Mouse (Mus musculus): ENCODE measurements around the gene Rfx8.

DNA sequence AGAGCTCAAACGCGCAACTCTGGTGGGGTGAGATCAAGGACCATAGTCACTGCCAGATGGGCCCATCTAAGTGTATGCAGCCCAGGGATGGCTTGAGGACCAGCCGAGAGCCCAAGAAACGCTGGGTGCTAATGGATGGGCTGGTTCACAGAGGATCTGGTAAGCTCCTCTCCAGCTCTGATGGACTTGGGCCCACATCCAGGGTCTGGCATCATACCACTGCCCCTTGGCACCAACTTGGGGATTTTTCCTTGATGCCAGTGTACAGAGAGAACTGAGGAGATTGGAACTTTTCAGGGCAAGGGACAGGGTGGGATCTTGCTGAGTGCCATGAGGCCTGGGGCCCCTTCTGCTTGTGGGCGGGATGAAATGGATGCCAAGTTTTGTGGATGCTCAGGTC is 39.2 kb downstream of the Rfx8 start:
- TF ChIP-seq POLR2A (IDR thresholded peaks at IDR 0.05; ENCODE audit: insufficient read depth, low read depth, low read length) = no peak
- TF ChIP-seq CTCF (IDR thresholded peaks at IDR 0.05) = no peak
- TF ChIP-seq EP300 (IDR thresholded peaks at IDR 0.05; ENCODE audit: insufficient read depth, low read depth, low read length) = no peak
